25 mouse cellular contexts compared by ENCODE assay signal in the genomic region with DNA sequence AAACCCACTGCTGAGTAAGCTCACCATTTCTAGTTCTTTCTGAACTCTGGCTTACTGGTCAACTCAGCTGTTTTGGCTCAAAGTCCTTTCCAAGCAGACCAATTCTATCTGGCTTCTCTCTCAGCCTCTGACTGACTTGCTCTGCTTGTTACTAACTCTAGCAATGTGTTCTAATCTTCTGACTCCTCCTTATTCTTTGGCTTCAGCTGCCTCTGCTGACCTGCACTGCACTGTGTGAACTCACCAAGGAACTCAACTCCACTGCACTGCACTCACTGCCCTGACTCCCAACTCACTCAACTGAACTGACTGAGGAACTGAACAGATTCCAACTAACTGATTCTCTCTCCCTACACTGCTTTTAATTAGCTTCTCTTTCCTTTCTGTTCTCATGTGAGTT. TPM values are rescaled to one million over a fixed set of nuclear protein-coding genes. Genes with fewer than 3 reads are reported as not detected.
"Had no signal": no experiment of that assay in that cellular context is flagged by ENCODE, and none has a peak within 500 bp of the region (broad histone marks: within the 10 kb centered on the region; RNA-seq: fewer than 3 reads in every experiment).

No protein-coding gene starts in this region.

- H3K4me2 ChIP-seq: liver, embryonic 11.5 days; lung, embryonic 15.5 days; midbrain, embryonic 13.5 days; neural tube, embryonic 13.5 days had no signal

- H3K9ac ChIP-seq: liver, embryonic 14.5 days; lung, embryonic 15.5 days; midbrain, embryonic 13.5 days; neural tube, embryonic 13.5 days had no signal

- H3K4me1 ChIP-seq: lung, embryonic 15.5 days; megakaryocyte, embryonic 14.5 days; midbrain, embryonic 10.5 days; midbrain, embryonic 13.5 days; neural tube, embryonic 13.5 days had no signal

- H3K27ac ChIP-seq: layer of hippocampus, adult 2 months; left cerebral cortex, adult 2 months; liver, embryonic 14.5 days; lung, embryonic 15.5 days; midbrain, embryonic 10.5 days; midbrain, embryonic 13.5 days; neural tube, embryonic 13.5 days had no signal

- H3K9me3 ChIP-seq: lung, embryonic 15.5 days; megakaryocyte, embryonic 14.5 days; midbrain, embryonic 10.5 days; midbrain, embryonic 13.5 days; neural tube, embryonic 13.5 days had no signal

- DNase-seq: layer of hippocampus, postnatal 36 days; lung, adult 18-20 months; lung, postnatal 10 days; lung, postnatal 36 days; retina, postnatal 1 day; thymus, adult 2 months; thymus, postnatal 14 days had no signal

- H3K36me3 ChIP-seq: lung, embryonic 15.5 days; midbrain, embryonic 10.5 days; midbrain, embryonic 13.5 days; neural tube, embryonic 13.5 days had no signal

- ATAC-seq: intestine, embryonic 16.5 days; midbrain, embryonic 13.5 days; midbrain, embryonic 16.5 days had no signal

- H3K4me3 ChIP-seq: layer of hippocampus, adult 2 months; left cerebral cortex, adult 2 months; lung, embryonic 15.5 days; megakaryocyte, embryonic 14.5 days; midbrain, embryonic 10.5 days; midbrain, embryonic 13.5 days; myocyte; neural tube, embryonic 13.5 days had no signal

- H3K27me3 ChIP-seq: lung, embryonic 15.5 days; megakaryocyte, embryonic 14.5 days; midbrain, embryonic 13.5 days; neural tube, embryonic 13.5 days had no signal

RNA-seq across cellular contexts. Expression of gene Hypm, which starts 34.3 kb away (rescaled TPM):
- polyA plus RNA-seq: intestine, embryonic 16.5 days; kidney, embryonic 16.5 days; limb, embryonic 11.5 days; limb, embryonic 14.5 days; liver, embryonic 11.5 days; lung, embryonic 15.5 days; midbrain, embryonic 10.5 days; midbrain, embryonic 13.5 days; midbrain, embryonic 16.5 days; myocyte; neural tube, embryonic 13.5 days; small intestine, adult 2 months; spleen, adult 2 months; stomach, embryonic 16.5 days; thymus, adult 2 months had no signal

RNA-seq across cellular contexts. Expression of gene H2al3, which starts 37.0 kb away (rescaled TPM):
- polyA plus RNA-seq: intestine, embryonic 16.5 days; kidney, embryonic 16.5 days; limb, embryonic 11.5 days; limb, embryonic 14.5 days; liver, embryonic 11.5 days; liver, embryonic 14.5 days; lung, embryonic 15.5 days; midbrain, embryonic 10.5 days; midbrain, embryonic 13.5 days; midbrain, embryonic 16.5 days; myocyte; neural tube, embryonic 13.5 days; small intestine, adult 2 months; spleen, adult 2 months; stomach, embryonic 16.5 days; thymus, adult 2 months had no signal
